Mouse (Mus musculus): Measurements from ENCODE around the gene Slc41a3.

DNA sequence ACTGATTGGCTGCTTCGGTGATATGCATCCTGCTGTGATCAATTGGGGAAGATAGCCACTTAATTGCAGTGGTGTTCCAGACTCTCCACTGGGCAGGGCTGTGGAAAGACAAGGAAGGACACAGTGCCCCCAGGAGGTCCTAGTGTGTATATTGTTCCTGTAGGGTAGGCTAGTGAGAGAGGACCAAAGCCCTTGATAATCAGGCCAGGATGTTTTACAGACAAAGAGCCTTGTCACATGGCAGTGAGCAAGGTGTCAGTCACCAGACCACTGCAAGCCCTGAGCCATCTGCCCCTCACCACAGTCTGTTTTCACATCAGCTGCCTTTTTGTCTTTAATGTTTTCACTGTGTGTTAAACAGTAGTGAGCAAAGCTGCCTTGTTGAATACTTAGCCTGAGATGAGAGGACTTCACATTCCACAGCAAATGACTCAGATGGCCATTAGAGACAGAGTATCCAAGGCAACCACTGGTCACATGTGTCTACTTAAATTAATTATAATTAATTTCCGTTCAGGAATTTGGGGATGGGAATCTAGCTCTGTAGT is 43.2 kb upstream of the Slc41a3 start:
- TF ChIP-seq CTCF (conservative IDR thresholded peaks at IDR 0.05; ENCODE audit: low read length) (no peak), NANOG (IDR thresholded peaks at IDR 0.05; ENCODE audit: borderline replicate concordance, low read length) (no peak; the same call in 1 of the 2 replicates), POU5F1 (IDR thresholded peaks at IDR 0.05; ENCODE audit: borderline replicate concordance, low read length) (no peak)
